Mouse (Mus musculus) ES-E14 (cell line): Measurements from ENCODE around the gene Orc5. TPM values are rescaled to one million over a fixed set of nuclear protein-coding genes. Genes with fewer than 3 reads are reported as not detected.

Experiments
- DNase-seq: peaks from one replicate; pipeline ENCODE4 v3.0.0-alpha.2; 2013; ENCODE audit warnings: low read depth, low spot score
- H3K27ac ChIP-seq: 2 replicates; pipeline ENCODE4 v1.5.1; 2012; ENCODE audit warnings: low read depth, mild to moderate bottlenecking, low read length, moderate library complexity, mixed read lengths; ENCODE audit not compliant: poor library complexity, insufficient read depth, severe bottlenecking
- H3K36me3 ChIP-seq: 2 replicates; pipeline ENCODE4 v1.6.1; 2012; ENCODE audit warnings: mild to moderate bottlenecking, low read length, moderate library complexity, mixed read lengths; ENCODE audit not compliant: control insufficient read depth, poor library complexity, insufficient read depth, severe bottlenecking
- H3K4me1 ChIP-seq, 2 experiments: fragments of 150-350 bp in 1 of 2; sonication (generic) in 1 of 2; 2 replicates each; pipeline ENCODE4 v1.6.1; 2012; ENCODE audit warnings: low read length in 2 of 2, mild to moderate bottlenecking in 1 of 2, mixed read lengths in 1 of 2; ENCODE audit not compliant: control insufficient read depth in 2 of 2, insufficient read depth in 2 of 2, poor library complexity in 1 of 2
- H3K4me3 ChIP-seq, 2 experiments: fragments of 150-350 bp in 1 of 2; sonication (generic) in 1 of 2; 2 replicates each; pipeline ENCODE4 v1.5.1; 2012; ENCODE audit warnings: low read length in 2 of 2, low read depth in 1 of 2, mild to moderate bottlenecking in 1 of 2, mixed read lengths in 1 of 2; ENCODE audit not compliant: insufficient read depth in 1 of 2, poor library complexity in 1 of 2, severe bottlenecking in 1 of 2
- H3K9ac ChIP-seq: 2 replicates; pipeline ENCODE4 v1.6.1; 2012; ENCODE audit warnings: low read depth, mild to moderate bottlenecking, low read length, mixed read lengths; ENCODE audit not compliant: poor library complexity, insufficient read depth, severe bottlenecking
- H3K9me3 ChIP-seq: fragments of 150-350 bp; sonication (generic); 2 replicates; pipeline ENCODE4 v1.6.1; 2012; ENCODE audit warnings: low read depth, mild to moderate bottlenecking, low read length; ENCODE audit not compliant: control insufficient read depth, insufficient read depth
- CHD2 ChIP-seq: IDR thresholded peaks from 2 replicates; pipeline ENCODE4 v1.6.1; 2014; ENCODE audit warnings: mild to moderate bottlenecking, low read depth, low read length, inconsistent platforms
- HCFC1 ChIP-seq: IDR thresholded peaks from 2 replicates; pipeline ENCODE4 v1.6.1; 2012; ENCODE audit warnings: low read length, inconsistent platforms, borderline replicate concordance; ENCODE audit not compliant: insufficient read depth
- MAFK ChIP-seq: IDR thresholded peaks from 2 replicates; pipeline ENCODE4 v1.6.1; 2014; ENCODE audit warnings: mild to moderate bottlenecking, low read depth, low read length, inconsistent platforms; ENCODE audit not compliant: insufficient read depth
- ZC3H11A ChIP-seq: IDR thresholded peaks from 2 replicates; pipeline ENCODE4 v1.6.1; 2012; ENCODE audit warnings: low read depth, mild to moderate bottlenecking, inconsistent platforms, low read length, borderline replicate concordance
- ZNF384 ChIP-seq: IDR thresholded peaks from 2 replicates; pipeline ENCODE4 v1.6.1; 2012; ENCODE audit warnings: low read depth, low read length, inconsistent platforms
- in situ Hi-C, 2 experiments: fragments of 600-800 bp; cut with MboI; formaldehyde crosslinking; loops; one replicate each; pipeline ENCODE4 v1.15.1; 2025; ENCODE audit warnings: low sequenced_read_pairs in 2 of 2, inconsistent platforms in 1 of 2; ENCODE audit not compliant: unreplicated experiment in 2 of 2
- total RNA-seq: library from RNA; depleted of rRNA; stranded (reverse); fragments of 300-350 nt; gene quantifications from 2 replicates; pipeline ENCODE4 v1.2.3, GENCODE M21; 2012

Gene Orc5
- total RNA-seq, 1 experiment, result 88.6 TPM

DNA sequence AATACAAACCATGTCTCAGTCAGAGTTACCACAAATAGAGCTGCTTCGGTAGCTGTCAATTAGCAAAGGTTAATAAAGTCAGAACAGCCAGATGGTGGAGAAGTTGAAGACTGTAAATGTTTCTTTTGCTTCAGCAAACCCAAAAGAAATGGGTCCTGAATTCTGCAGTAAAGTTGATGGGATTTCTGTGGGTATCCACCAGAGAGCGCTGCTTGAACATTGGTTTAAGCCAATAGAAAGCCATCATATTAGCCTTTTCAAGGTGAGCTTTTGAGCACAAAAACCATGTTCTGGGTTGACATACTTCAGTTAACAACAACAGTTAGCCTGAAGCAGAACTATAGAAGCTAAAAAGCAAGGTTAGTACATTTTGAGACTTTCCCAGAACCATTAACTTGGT, 34.3 kb upstream of the Orc5 start:
- H3K27ac ChIP-seq, result no peak overlapping the region
- no peak overlapping the region for H3K9ac ChIP-seq
- H3K36me3 ChIP-seq, result no peaks in the 10 kb centered on the region
- peak; percentile 24 for DNase-seq
- in situ Hi-C loops, result no loop called here
- 0 out of 2 replicates have a peak, but pooled peaks have one; percentile 53 for TF ChIP-seq ZC3H11A
- no peak for TF ChIP-seq CHD2
- no peak for TF ChIP-seq ZNF384
- no peak overlapping the region for H3K4me3 ChIP-seq
- H3K4me1 ChIP-seq, result no peaks in the 10 kb centered on the region
- H3K9me3 ChIP-seq, result no peaks in the 10 kb centered on the region

DNA sequence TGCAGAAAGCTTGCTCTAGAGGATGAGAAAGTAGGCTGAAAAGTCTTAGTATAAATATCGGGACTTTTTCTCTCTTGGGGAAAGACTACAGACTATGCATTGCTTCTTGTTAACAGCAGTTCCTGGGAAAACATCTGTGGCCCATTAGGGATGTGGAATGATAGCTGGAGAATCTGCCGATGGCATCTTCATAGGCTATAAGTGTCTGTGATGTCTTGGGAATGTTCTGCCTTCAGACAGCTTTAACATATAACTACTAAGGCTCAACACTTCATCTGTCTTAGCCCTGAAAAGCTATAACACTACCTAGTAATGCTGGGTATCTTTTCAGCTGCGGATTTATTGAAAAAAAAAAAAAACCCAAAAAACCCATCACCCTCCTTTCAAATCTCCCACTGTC, 27.8 kb upstream of the Orc5 start:
- no peak overlapping the region for H3K9ac ChIP-seq
- H3K36me3 ChIP-seq, result no peaks in the 10 kb centered on the region
- in situ Hi-C loops, result no loop called here
- no peak overlapping the region for H3K4me3 ChIP-seq
- no peaks in the 10 kb centered on the region for H3K9me3 ChIP-seq
- H3K4me1 ChIP-seq, result peaks cover 9 to 15% of the 10 kb centered on the region in 2 experiments
- TF ChIP-seq ZNF384 (no peak), MAFK (no peak), HCFC1 (no peak), ZC3H11A (no peak), CHD2 (no peak)
- DNase-seq, result no peak
- H3K27ac ChIP-seq, result no peak overlapping the region

DNA sequence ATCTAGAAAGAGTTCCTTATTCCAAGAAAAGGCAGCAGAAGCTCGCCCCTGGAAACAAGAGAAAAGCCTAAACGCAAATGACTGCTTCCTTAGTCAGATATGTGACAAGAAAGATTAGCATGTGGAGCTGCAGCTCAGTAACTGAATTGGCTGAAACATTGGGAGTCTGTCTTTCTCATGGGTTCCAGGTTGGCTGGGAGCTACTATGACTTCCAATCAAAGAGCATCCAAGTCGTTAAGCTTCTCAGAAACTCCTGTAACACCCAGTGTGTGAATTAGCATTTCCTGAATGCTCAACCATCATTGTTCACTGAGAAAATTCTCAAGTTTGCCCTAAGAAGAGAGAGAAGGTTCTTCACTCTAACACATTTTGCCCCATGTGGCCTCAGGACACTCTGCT, 24.5 kb upstream of the Orc5 start:
- Histone ChIP-seq H3K36me3 (no peaks in the 10 kb centered on the region), H3K27ac (peak overlapping the region; percentile 87; the same call in 1 of the 2 replicates), H3K4me3 (no peak overlapping the region), H3K4me1 (peaks cover 9 to 15% of the 10 kb centered on the region in 2 experiments), H3K9me3 (no peaks in the 10 kb centered on the region), H3K9ac (no peak overlapping the region; the same call in 1 of the 2 replicates)
- in situ Hi-C loops, result no loop called here
- TF ChIP-seq MAFK (no peak), ZC3H11A (no peak), CHD2 (no peak), HCFC1 (no peak), ZNF384 (no peak)
- peak; percentile 20 for DNase-seq

DNA sequence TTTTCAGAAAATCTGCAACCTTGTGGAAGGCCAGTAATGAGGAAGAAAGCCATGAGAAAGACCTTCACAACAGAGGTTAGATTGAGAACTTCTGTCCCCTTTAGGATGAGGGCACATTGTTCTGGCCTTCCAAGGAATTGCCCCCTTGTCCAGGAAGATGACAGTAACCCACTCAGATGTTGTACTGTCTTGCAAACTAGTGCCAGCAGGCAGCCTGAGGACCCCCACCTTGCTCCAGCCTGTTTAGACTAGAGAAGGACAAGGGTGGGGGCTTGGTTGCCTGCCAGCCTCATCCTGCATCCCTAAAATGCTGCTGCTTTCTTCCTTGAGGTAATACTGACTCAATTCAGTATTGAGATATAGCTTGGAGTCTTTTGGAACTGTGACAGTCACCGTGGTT, 23.9 kb upstream of the Orc5 start:
- H3K4me1 ChIP-seq, result peaks cover 9 to 15% of the 10 kb centered on the region in 2 experiments
- H3K9me3 ChIP-seq, result no peaks in the 10 kb centered on the region
- no peaks in the 10 kb centered on the region for H3K36me3 ChIP-seq
- H3K27ac ChIP-seq, result peak overlapping the region; percentile 87
- no peak overlapping the region for H3K9ac ChIP-seq
- DNase-seq, result no peak
- no peak for TF ChIP-seq CHD2
- TF ChIP-seq MAFK, result no peak
- no peak for TF ChIP-seq ZC3H11A
- TF ChIP-seq HCFC1, result no peak
- TF ChIP-seq ZNF384, result no peak
- in situ Hi-C loops, result no loop called here
- H3K4me3 ChIP-seq, result no peak overlapping the region

DNA sequence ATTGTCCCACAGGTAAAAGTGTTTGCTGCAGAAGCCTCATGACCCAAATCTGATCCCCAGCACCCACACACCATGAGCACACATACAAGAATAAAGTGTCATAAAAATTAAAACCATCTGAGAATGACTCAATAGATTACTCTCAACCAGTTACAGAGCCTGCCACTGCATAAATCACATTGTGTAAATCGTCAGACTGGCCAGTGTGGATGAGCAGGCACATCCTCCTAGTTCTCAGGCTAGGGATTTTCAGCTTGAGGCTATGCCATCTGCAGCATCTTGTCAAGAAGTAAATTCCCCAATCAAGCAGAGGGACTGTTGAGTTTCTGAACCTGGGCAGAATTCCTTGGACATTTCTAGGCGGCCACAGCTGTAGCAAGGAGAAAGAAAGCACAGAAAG, 23.5 kb upstream of the Orc5 start:
- H3K27ac ChIP-seq, result peak overlapping the region; percentile 87
- in situ Hi-C loops, result no loop called here
- TF ChIP-seq ZNF384 (no peak), ZC3H11A (no peak), HCFC1 (no peak), CHD2 (no peak), MAFK (no peak)
- H3K9ac ChIP-seq, result no peak overlapping the region
- no peak overlapping the region for H3K4me3 ChIP-seq
- peaks cover 9 to 15% of the 10 kb centered on the region in 2 experiments for H3K4me1 ChIP-seq
- DNase-seq, result no peak
- H3K9me3 ChIP-seq, result no peaks in the 10 kb centered on the region
- H3K36me3 ChIP-seq, result no peaks in the 10 kb centered on the region
